Mouse (Mus musculus) cerebellum, adult 9-11 months (tissue): ENCODE results near the gene Kif1b.

ENCODE experiments used
- DNase-seq: peaks from one replicate; pipeline ENCODE4 v3.0.0; 2022

The Kif1b gene

DNA sequence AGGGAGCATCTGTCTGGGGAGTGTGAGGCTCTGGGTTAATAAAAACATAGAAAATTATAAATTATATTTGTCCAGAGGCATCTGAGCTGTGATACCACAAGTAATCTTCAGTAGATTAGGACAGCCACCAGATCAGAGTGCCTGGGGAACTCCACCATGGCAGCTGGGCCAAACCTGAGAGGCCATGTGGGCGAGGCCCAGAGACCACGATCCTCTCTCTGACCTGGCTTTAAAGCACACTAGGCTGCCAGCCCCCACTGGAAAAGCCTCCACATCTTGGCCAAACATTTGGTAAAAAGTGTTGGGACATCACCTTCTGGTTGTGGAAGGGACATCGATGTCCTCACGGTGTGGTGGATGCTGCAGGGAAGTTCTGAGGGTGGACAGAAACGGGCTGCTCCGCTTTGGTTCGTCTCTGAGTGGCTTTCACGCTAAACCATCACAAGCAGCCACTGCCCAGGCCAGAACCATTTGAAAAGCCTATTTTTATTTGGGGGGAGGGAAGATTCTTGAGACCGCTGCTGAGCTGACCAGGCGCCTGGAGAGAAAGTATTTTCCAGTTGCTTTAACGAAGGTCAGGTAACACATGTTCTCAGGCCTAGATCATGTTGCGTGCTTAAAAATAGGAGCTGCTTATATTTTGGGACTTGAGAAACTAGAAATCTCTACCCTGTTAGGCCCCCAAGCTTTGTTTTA is 6.2 kb upstream of the Kif1b start:
- DNase-seq, result no peak

DNA sequence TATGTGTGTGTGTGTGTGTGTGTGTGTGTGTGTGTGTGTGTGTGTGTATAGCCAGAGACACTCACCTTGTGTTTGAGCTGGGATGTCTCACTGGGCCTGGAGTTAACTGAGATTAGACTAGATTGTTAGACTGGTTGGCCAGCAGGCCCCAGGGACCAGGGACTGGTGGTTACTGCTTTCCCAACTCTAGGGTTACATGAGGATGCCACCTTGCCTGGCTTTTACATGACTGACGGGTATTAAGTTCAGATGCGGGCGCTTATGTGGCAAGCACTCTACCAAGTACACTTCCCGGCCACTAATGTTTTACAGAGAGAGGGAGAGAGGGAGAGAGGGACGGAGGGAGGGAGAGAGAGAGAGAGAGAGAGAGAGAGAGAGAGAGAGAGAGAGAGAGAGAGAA is 4.5 kb upstream of the Kif1b start:
- DNase-seq, result no peak

GRCm38 (mm10) chr4:149308491-149308820 is 963 bp upstream of the Kif1b start:
- no peak for DNase-seq

GRCm38 (mm10) chr4:149306712-149307595 is 539 bp downstream of the Kif1b start:
- peak; percentile 94 for DNase-seq

DNA sequence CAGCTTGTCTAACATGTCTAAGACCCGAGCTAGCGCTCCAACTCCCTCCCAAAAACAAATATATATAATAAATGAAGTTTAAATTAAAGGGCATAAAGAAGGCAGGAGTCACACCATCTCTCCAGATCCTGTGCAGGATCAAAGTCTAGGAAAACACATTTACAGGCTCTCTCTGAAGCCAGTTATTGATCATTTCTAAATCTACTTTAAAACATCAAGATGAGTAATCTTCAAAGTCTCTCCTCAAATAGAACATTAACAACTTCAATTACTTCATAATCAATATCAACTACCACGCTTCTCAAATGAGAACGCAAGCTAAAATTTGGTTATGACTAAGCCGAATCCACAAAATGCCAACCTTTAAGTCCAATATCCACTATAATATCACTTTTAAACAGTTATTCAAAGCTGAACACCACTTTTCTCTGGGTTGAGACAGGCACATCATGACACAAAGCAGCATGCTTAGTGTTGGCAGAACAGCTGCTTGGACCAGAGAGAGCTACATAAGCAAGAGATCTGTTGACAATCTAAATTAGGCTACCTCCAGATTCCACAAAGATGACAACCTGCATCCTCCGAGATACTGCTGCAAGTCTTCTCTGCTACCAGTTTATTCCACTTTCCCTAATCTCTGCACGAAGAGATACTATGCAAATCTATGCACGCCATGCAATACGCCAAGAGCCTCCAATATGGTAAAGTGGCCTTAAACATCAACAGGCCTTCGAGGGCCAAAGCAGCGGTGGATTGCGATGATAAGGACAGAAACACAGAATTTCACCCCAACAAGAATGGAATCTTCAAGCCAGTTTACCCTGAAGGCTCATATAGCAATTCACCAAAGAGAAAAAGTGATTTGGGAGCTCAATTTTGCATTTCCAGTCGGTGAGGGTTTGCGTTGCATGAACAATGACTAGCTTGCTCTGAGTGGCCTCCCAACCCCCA is 1.5 kb downstream of the Kif1b start:
- DNase-seq, result no peak

GRCm38 (mm10) chr4:149304466-149304865 is 3.0 kb downstream of the Kif1b start:
- DNase-seq, result no peak

DNA sequence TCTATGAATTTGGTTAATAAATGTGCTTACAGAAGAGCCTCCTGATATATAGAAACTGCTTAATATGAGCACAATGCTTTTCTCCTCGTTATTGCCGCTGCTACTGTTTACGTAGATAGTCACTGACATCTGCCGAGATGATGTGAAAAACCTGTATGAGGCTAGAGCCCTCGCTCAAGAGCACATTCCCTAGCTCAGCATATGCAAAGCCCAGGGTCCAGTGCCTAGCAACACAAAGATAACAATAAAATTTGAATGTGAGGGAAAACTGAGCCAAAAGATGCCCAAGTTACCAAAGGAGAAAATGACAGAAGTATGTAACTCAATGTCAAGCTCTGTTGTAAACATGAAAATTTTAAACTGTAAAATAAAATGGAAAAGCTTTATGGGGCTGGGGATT is 4.0 kb downstream of the Kif1b start:
- no peak for DNase-seq

- DNase-seq, result no peak
Observed at GRCm38 (mm10) chr4:149302751-149303150, 4.7 kb downstream of the Kif1b start.

DNA sequence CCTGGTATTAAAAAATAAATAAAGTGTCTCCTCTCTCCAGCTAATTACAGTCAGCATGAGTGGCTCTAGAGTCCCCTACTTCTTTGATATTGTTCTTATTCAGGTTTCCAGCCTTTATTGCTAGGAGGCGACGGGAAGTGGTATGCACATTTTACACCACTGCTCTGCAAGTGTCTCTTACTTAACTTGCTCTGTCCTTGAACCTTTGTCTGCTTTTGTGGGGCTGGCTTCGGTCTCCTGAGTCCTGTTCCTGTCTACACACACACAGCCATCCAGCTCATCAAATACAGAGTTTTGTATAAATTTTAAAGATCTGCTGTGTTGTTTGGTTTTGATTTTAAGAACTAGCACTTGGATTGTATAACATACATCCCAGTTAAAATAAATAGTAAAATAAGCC is 5.4 kb downstream of the Kif1b start:
- DNase-seq, result no peak

GRCm38 (mm10) chr4:149296501-149296900 is 11.0 kb downstream of the Kif1b start:
- no peak for DNase-seq

- DNase-seq, result peak; percentile 72
Observed at GRCm38 (mm10) chr4:149292984-149293383, 14.5 kb downstream of the Kif1b start.

GRCm38 (mm10) chr4:149291061-149291460 is 16.4 kb downstream of the Kif1b start:
- peak; percentile 9 for DNase-seq

DNA sequence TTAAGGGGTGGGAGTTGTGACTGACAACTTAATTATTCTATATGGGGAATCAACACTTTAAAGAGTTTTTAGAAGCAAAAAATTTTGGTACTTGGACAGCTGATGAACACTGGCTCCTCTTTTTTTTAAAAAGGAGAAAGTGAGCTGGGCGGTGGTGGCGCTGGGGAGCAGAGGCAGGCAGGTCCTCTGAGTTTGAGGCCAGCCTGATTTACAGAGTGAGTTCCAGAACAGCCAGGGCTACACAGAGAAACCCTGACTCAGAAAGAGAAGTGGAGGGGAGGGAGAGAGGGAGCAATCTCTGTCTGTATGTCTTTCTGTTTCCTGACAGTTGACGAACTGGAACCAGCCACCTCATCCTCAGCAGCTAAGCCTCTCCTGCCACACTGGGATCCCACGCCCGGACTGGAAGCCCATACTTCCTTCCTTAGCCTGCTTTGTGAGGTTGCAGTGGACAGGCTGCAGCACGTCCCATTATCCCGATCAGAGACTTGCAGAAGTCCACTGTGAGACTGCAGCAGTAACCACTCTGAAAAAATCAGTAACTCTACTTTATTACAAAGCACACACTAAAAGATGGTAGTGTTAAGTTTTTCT is 17.2 kb downstream of the Kif1b start:
- DNase-seq, result no peak

- peak; percentile 4 for DNase-seq
Observed at GRCm38 (mm10) chr4:149286287-149287137, 21.0 kb downstream of the Kif1b start.

- DNase-seq, result no peak
Observed at GRCm38 (mm10) chr4:149285691-149286090, 21.8 kb downstream of the Kif1b start.

GRCm38 (mm10) chr4:149283018-149283417 is 24.5 kb downstream of the Kif1b start:
- no peak for DNase-seq

GRCm38 (mm10) chr4:149282025-149282738 is 25.3 kb downstream of the Kif1b start:
- no peak for DNase-seq

DNA sequence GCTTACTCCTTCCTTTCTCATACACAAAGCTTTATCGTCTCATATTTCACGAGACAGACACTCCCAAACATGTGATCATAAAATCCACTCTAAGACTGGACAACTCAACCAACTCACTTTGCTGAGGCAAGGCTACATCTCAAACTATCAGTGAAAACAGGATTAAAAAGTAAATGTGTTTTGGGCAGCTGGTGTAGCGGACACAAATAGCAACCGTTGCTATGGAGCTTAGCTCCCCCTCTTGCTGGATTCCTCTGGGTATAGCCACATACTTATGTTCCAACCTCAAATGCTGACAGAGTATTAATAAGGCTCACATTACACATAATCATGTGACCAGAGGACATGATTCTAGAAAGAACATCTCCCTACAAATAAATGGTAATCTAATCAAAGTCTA is 29.9 kb downstream of the Kif1b start:
- DNase-seq, result no peak

- no peak for DNase-seq
Observed at GRCm38 (mm10) chr4:149273128-149273527, 34.4 kb downstream of the Kif1b start.

GRCm38 (mm10) chr4:149270541-149270940 is 37.0 kb downstream of the Kif1b start:
- DNase-seq, result peak; percentile 52

DNA sequence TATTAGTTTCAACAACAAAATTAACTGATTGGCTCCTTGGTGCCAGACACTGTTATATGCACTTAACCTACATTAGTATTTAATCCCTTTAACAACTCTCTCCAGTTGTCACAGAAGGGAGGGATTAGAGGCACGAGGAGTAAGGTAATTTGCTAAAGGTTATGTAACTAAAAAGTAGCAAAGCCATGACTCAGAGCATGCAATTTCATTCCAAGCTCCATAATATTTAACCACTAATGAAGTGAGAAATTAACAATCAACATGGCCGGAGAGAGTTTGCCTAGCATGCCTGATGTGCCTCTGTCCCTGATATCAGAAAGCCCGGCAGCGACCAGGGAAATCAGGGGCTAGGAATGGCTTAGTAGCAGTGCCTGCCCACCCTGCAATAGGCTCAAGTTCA is 38.5 kb downstream of the Kif1b start:
- DNase-seq, result no peak
